Mouse (Mus musculus) bone marrow, adult 2 months (tissue): ENCODE results near the gene Tm9sf3.

Experiments used
- CTCF ChIP-seq: fragments of 200-500 bp; IDR thresholded peaks from 2 replicates; pipeline ENCODE4 v1.5.1; 2011; ENCODE audit warnings: low read length, control low read depth; ENCODE audit not compliant: control insufficient read depth, insufficient read depth
- POLR2A ChIP-seq: fragments of 200-500 bp; IDR thresholded peaks from 2 replicates; pipeline ENCODE4 v1.6.1; 2011; ENCODE audit warnings: low read depth, mild to moderate bottlenecking, control low read depth, low read length, borderline replicate concordance; ENCODE audit not compliant: control insufficient read depth

DNA sequence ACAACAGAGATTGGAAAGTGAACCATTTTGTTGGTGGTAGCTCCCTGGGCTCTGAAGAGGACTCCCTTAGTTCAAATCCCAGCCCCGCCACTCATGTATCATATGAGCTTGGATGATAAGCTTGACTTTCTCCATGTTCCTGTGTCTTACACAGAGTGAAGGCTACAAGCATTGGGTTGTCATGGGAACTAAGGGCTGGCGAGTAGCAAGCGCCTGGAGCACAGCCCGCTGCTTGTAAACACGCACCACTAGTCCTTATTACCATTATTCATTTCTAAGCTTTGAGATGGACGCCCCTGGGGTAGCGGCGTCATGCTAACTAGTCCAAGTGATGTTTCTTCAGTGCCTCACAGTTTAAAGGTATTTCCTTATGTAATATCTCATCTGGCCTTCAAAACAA, 35.6 kb upstream of the Tm9sf3 start:
- TF ChIP-seq CTCF: no peak
- TF ChIP-seq POLR2A: no peak
